Mouse (Mus musculus) thymus, postnatal 25 days (tissue): ENCODE results near the gene Zfp52.

ENCODE experiments used
- DNase-seq: peaks from one replicate; pipeline ENCODE4 v3.0.0; 2022

Gene Zfp52

DNA sequence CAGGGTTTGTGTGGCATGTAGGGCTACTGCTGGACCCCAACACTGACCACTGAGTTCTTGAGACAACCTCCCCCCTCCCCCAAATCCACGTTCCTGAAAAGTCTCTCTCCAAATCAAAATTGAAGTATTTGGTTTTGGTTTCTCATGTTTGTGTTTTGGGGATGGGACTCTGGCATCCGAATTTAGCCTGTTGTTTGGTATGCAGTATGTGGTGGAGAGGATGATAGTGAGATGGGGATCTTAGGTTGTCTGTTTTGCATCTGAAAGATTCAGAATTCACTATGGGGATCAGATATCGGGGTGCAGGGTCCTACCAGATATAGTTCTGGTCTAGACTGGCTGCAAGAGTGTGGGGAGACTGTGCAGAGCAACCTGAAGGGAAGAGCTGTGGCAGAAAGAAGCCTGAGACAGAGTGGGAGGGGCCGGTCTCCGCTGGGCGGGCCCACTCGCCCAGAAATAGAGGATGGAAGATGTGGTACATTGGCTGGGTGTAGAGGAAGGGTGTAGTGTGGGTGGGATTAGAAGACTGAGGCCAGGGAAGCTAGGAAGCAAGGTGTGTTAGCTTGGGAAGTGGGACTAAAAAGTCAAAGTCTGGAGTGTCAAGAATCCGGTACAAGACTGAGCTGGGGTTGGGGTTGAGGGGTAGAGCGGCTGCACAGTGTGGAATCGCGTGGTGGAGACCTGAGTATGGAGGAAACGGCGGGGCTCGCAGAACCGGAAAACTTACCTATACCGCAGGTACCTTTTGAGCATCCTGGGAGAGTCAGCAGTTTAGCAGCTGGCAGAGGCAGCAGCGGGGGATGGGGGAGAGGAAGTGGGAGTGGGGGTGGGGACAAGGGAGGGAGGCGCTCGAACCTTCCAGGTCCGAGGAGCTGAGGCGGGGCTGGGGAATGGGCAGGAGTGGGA, at the start of gene Zfp52:
Zfp52 (plus strand) TSS at position 444 of the 906 bp plus-strand sequence.
- DNase-seq: peak; percentile 72

GRCm38 (mm10) chr17:21488760-21489499, 46.4 kb upstream of the Zfp52 start, which contains the start of gene Zfp53:
TSS of gene Zfp53 (plus strand) at chr17:21488998.
- peak; percentile 87 for DNase-seq

DNA sequence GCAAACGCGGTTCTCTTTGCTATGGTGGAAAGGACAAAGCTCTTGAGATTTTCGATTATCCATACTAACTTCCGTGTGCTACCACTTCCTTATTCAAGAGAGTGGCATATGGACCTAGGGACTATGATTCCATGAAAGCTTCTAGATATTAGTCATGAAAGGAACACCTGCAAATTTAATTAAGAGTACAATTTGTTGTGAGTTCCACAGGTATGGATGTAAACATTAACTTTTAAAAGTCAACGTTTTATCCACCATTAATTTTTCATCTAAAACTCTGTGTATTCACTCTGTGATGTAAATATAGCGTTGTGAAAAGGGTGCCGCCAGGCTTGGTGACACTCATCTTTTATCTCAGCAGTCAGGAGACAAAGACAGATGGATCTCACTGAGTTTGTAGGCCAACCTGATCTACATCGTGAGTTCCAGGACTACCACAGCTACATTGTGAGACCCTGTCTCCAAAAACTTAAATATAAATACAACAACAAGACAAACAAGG, 45.8 kb upstream of the Zfp52 start:
- DNase-seq: no peak

DNA sequence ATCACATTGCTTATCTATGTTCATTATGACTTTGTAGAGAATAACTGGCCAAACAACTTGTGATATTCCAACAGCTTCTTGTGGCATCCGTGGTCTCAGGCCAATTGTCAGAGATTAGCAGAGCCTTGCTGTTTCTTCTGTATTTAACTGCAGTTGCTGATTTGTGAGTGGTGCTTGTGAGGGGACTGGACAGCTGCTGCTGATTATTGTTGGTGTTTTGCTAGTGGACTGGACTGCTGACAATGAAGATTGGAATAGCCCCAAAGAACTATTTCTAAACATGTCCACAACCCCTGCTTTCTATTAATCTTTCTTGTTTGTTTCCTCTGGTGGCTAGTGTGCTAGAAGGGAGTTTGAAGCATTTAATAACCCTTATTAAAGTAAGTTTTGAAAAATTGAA, 34.0 kb upstream of the Zfp52 start:
- no peak for DNase-seq

GRCm38 (mm10) chr17:21504524-21504923, 30.8 kb upstream of the Zfp52 start:
- no peak for DNase-seq

GRCm38 (mm10) chr17:21506258-21506657, 29.1 kb upstream of the Zfp52 start:
- no peak for DNase-seq

- DNase-seq: no peak
Observed at GRCm38 (mm10) chr17:21509756-21510155, 25.6 kb upstream of the Zfp52 start.

DNA sequence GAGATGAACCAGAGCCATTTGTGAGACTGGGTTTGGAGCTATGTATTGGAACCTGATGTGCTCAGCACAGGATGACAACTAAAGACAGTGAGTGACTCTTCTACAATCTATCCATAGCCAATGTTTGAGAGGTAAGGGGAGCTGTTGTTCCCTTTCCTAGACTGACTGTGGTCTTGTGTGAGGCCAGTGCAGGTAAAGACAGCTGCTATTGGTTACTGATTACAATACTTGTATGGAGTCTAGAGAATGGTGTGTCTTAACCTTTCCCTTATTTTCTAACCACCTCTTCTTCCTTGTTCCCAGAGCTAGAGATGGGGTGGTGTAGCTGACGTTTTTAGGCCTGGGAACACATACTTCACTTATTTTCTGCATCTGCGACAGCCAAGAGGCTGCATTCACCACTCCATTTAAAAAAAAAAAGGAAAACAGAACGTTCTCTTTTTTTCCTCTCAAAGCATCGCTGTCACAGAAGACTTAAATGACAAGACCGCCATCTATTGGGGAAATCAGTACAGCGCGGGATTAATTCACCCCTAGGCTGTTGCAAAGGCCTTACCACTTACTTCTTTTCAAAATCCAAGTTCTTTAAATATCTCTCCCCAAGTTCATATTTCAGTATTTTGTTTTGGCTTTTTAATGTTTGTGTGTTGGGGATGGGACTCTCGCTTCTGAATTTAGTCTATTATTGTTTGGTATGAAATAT, 19.8 kb upstream of the Zfp52 start:
- DNase-seq: peak; percentile 68

DNA sequence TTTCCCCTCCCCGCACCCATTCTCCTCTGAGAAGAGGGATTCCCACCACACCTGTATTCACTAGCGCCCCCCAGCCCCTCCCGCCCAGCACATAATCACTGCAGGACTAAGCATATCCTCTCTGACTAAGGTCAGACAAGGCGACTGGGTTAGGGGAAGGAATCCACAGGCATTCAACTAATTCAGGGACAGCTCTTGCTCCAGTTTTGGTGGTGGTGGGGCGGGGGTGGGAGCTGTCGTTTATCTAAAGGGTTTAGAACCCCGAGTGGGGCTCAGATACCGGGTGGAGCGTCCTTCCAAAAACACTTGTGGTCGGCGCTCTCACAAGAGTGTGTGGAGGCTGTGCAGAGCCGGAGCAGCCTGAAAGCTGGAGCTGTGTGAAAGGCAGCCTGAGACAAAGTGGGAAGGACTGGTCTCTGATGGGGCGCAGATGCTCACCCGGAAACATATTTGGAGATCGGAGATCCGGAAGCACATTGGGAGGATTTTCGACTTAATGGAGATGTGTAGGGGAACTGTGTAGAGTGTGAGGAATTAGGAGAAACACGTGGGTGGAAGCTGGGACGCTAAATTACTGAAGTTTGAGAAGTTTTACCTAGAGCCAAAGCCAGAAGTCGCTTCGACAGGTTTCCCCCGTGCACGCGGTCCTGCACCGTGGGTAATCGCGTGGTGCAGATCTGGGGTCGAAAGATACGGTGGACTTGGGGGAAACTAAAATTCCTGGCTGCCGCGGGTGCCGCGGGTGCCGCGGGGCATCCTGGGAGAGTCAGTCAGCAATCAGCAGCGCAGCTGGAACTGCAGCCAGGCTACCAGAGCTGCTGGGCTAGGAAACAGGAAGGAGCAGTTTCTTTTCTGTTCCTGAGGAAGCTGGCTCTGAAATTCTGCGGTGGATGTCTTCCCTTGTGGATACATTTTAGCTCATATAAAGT, 18.9 kb upstream of the Zfp52 start:
- DNase-seq: peak; percentile 55

GRCm38 (mm10) chr17:21517130-21517671, 18.1 kb upstream of the Zfp52 start:
- DNase-seq: no peak

- DNase-seq: no peak
Observed at GRCm38 (mm10) chr17:21526270-21526669, 9.1 kb upstream of the Zfp52 start.

DNA sequence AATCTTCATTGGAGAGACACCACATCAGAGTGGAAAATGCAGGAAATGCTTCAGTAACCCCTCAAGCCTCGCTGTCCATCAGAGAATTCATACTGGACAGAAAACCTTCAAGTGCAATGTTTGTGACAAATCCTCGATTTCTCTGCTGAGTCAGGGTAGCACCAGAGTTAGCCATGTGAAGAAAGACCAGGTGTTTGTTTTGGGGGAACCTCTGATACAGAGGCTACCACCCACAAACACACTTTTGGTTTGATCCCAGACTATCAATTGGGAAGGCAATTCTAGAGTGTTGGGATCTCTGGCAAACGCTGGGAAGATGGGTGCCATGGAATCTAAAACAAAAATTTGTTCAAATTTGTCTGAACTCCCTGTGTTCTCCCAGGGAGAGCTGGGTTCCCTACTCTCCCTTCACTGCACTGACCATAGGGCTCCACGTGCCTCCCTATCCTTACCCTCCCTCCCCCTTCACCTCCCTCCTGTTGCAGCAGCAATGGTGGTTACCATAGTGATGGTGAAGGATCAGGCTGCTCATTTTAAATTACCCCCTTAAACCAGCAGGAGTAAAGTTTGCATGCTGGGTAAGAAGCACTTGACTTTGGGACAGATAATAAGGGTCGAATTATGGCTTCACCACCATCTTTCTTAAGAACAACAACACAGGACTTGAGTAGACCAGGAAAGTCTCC, 4.6 kb upstream of the Zfp52 start:
- DNase-seq: no peak

DNA sequence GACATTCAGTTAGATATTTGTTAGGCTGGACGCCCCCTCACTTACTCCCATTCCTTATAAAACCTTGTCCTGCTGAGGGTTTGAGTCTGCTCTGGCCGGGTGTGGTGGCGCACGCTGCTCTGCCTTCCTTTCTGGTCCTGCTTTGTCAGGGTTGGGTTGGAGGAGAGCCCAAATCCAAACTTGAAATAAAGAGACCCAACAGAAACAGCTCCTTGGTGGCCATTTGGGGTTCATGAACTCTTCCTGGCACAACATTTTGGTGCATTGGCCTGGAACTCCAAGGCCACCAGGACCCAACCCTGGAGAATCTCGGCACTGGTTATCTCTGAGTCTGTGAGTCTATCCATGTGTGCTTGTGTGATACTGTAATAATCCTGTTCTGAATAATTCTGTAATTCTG, 3.7 kb upstream of the Zfp52 start:
- no peak for DNase-seq

DNA sequence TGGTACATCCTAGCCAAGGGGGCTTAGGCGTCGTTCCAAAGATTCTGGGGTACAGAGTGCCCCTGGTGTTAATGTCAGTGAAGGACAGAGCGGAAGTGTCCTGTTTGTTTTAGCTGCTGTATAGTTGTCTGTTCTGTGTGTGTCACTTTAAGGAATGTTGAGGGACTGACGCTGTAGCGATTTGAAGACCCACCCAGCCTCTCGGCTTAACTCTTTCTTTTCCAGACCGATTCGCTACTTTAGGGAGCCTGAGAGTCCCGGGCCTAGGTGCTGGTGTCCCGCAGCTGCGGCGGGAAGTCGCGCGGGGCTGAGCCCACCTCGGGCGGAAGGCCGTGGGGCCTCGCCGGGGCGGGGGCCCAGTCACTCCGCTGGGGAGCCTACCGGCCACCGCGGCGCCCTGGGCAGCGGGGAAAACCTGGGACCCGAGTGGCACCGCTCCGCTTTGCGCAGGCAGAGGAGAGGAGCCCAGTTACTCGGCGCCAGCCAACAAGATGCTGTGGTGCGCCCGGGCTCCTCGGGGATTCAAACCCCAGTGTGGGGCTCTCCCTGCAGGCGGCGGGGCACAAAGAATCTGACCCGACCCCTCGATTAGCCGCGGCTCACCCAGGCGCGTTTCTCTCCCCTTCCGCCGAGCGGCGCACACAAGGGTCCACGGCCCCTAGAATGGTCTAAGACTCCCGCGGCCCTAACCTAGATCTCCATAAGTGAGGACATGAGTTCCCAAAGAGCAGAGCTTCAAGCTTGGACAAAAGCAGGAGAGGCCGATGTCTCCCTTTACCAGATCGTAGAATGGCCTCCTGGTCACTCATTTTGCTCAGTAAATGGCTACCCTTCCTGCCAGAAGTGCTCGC, 3.0 kb upstream of the Zfp52 start:
- DNase-seq: peak; percentile 60

DNA sequence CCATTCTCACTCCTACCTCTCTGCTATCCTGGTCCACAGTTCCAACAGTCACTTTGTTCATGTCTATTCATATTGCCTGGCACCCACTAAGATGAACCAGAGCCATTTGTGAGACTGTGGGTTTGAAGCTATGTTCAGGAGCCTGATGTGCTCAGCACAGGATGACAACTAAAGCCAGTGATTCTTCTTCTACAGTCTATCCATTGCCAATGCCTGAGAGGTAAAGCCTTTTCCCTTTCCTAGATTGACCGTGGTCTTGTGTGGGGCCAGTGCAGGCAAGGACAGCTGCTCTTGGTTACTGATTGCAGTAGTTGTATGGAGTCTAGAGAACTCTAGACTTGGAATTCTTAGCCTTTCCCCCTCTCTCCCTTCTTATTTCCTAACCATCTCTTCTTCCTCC, 1.4 kb upstream of the Zfp52 start:
- no peak for DNase-seq

GRCm38 (mm10) chr17:21534460-21535095, 761 bp upstream of the Zfp52 start:
- DNase-seq: peak; percentile 26

GRCm38 (mm10) chr17:21536096-21536495, 757 bp downstream of the Zfp52 start:
- no peak for DNase-seq

- no peak for DNase-seq
Observed at GRCm38 (mm10) chr17:21536676-21537075, 1.3 kb downstream of the Zfp52 start.

- no peak for DNase-seq
Observed at GRCm38 (mm10) chr17:21557831-21558230, 22.5 kb downstream of the Zfp52 start.

DNA sequence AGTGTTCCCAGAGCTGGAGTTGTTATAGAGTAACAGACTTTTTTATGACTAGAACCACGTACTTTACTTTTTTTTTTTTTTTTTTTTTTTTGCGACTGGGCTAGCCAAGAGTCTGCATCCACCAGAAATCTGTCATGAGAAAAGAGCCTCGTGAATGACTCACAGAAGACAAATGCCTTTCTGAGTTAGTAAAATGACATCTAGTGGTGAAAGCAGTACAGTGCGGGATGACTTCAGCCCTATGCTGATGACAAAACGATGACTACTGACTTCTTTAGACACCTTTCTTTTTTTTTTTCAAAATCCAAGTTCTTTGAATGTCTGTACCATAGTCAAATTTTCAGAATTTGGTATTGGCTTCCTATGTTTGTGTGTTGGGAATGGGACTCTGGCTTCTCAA, 30.9 kb downstream of the Zfp52 start:
- peak; percentile 37 for DNase-seq
